ENCODE assay signal across 18 mouse cellular contexts in genomic region chr13:12179481-12179880, GRCm38 (mm10).
"Had no signal": no experiment of that assay in that cellular context is flagged by ENCODE, and none has a peak within 500 bp of the region (broad histone marks: within the 10 kb centered on the region; RNA-seq: fewer than 3 reads in every experiment).

No protein-coding gene starts in this region.

- H3K36me3 ChIP-seq: midbrain, embryonic 12.5 days had no signal

- H3K9me3 ChIP-seq: midbrain, embryonic 10.5 days; midbrain, embryonic 12.5 days; neural tube, embryonic 13.5 days; neural tube, embryonic 15.5 days had no signal

- H3K27me3 ChIP-seq: midbrain, embryonic 12.5 days; neural tube, embryonic 13.5 days; neural tube, embryonic 15.5 days had no signal

- H3K4me3 ChIP-seq: midbrain, embryonic 10.5 days; midbrain, embryonic 12.5 days; myocyte; neural tube, embryonic 13.5 days; neural tube, embryonic 15.5 days had no signal

- H3K4me1 ChIP-seq: midbrain, embryonic 12.5 days; neural tube, embryonic 13.5 days; neural tube, embryonic 15.5 days had no signal

- H3K9ac ChIP-seq: lung, embryonic 14.5 days; midbrain, embryonic 12.5 days; neural tube, embryonic 13.5 days; neural tube, embryonic 15.5 days had no signal

- H3K27ac ChIP-seq: midbrain, embryonic 10.5 days; midbrain, embryonic 12.5 days; neural tube, embryonic 13.5 days; neural tube, embryonic 15.5 days had no signal

- DNase-seq: lung, adult 18-20 months; lung, embryonic 14.5 days; lung, postnatal 10 days; lung, postnatal 4 days; midbrain, embryonic 14.5 days; retina, postnatal 1 day; right cerebral cortex, postnatal 14 days; right cerebral cortex, postnatal 4 days; spleen, adult 18-20 months; thymus, adult 18-20 months; thymus, postnatal 14 days; thymus, postnatal 36 days had no signal

- ATAC-seq: midbrain, embryonic 16.5 days had no signal
